Mouse (Mus musculus) cerebral cortex, adult 2 months (tissue): ENCODE results near the gene Ptprm.

Source experiments
- WGBS: fragments of 180-500 bp; shearing (Covaris S2); methylation state at CpG from one replicate; pipeline ENCODE4 v1.1.7; 2018; 5-methylcytosine and 5-hydroxymethylcytosine counted together

Gene Ptprm

GRCm38 (mm10) chr17:67213711-67214110, 140.5 kb downstream of the Ptprm start:
- 56% methylated on average over 3 of the region's 3 CpGs for WGBS

- 77% methylated on average over 8 of the region's 8 CpGs for WGBS
Observed at GRCm38 (mm10) chr17:67209676-67210344, 144.4 kb downstream of the Ptprm start.

- WGBS: 66% methylated on average over 5 of the region's 5 CpGs
Observed at GRCm38 (mm10) chr17:67208600-67208999, 145.7 kb downstream of the Ptprm start.

- 92% methylated on average over 4 of the region's 4 CpGs for WGBS
Observed at GRCm38 (mm10) chr17:67206984-67207383, 147.3 kb downstream of the Ptprm start.

GRCm38 (mm10) chr17:67201151-67201550, 153.1 kb downstream of the Ptprm start:
- 55% methylated on average over 7 of the region's 7 CpGs for WGBS

DNA sequence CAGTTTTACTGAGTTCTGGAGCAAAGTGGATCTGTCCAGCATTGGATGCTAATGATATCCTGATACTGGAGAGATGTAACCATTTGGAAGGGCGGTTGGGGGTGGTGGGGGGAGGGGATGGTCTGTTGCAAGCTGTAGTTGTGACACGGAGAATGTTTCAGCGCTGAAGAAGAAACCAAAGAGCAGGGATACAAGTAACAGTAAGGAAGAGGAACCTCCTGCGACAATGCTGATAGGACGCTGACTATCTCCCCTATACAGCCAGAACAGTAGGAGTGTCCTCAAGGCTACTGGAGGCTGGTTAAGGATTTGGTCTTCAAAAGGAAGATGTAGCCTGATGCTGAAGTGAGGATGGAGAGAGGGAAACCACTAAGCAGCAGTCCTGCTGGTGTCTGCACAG, 160.5 kb downstream of the Ptprm start:
- WGBS: 76% methylated on average over 5 of the region's 5 CpGs

- WGBS: 92% methylated on average over 2 of the region's 2 CpGs
Observed at GRCm38 (mm10) chr17:67188514-67188913, 165.7 kb downstream of the Ptprm start.

GRCm38 (mm10) chr17:67186879-67187278, 167.4 kb downstream of the Ptprm start:
- 69% methylated on average over 6 of the region's 6 CpGs for WGBS

DNA sequence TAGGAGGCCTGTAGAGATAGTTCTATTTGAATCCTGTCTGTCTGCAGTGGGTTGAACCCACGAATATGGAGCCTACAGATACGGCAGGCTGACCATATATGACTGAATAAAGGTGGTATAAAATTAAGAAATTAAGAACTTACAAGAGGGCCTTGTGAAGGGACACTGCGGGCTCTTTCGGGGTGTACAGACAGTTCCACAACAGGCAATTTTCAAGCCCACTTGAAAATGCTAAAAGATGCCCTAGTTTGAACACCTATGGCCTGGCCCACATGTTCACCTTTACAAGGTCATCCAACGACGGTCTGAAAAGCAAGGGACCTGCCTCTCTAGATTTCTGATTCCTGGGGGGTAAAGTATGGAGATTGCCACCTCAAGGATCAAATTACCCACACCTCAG, 168.3 kb downstream of the Ptprm start:
- 96% methylated on average over 6 of the region's 6 CpGs for whole genome bisulfite sequencing

- whole genome bisulfite sequencing: 59% methylated on average over 1 of the region's 1 CpGs
Observed at GRCm38 (mm10) chr17:67179446-67179845, 174.8 kb downstream of the Ptprm start.

DNA sequence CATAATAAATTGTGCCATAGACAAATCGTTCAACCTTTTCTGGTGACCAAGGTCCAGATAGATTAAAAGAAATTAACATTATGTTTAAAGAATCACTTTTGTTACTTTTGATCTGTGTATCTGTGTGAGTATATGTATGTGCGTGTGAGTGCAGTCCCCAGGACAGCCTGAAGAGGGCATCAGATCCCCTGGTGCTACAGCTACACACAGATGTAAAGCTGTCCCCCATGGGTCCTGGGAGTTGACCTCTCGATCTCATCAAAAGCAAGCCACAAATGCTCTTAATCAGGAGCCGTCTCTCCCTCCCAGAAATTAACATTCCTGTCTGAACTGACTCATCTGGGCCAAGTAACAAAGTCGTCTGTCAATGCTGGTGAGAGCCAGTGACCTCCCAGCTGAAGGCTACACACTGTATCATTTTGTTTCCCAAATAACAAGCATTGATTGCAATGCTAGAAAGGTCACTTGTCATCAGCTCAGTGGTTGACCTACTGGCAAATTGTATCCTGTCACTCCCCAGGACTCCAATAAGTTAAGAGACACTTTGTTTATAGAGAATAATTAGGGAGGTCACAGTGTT, 175.5 kb downstream of the Ptprm start:
- 87% methylated on average over 5 of the region's 5 CpGs for WGBS

- WGBS: 36% methylated on average over 2 of the region's 2 CpGs
Observed at GRCm38 (mm10) chr17:67175836-67176235, 178.4 kb downstream of the Ptprm start.

DNA sequence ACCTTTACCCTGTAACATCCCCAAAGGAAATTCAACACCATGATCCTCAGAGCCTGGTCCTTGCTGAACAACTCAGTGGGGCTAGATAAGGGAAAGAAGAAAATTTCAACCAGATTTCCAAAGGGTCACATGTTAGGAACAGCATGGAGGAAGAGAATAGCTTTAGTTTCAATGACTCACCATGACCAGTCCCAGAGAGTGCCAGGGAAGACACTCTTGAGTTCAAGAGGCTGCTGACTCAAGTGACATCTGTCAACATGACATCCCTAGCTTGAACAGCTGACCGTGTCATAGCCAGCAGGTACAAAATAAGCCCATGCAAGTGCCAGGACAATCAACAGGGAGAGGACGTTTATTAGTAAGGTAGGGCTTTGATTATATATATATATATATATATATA, 182.9 kb downstream of the Ptprm start:
- 86% methylated on average over 2 of the region's 2 CpGs for WGBS

- WGBS: 55% methylated on average over 7 of the region's 7 CpGs
Observed at GRCm38 (mm10) chr17:67170696-67171095, 183.6 kb downstream of the Ptprm start.

GRCm38 (mm10) chr17:67165876-67166275, 188.4 kb downstream of the Ptprm start:
- 84% methylated on average over 2 of the region's 2 CpGs for WGBS

GRCm38 (mm10) chr17:67159611-67160010, 194.6 kb downstream of the Ptprm start:
- 70% methylated on average over 8 of the region's 8 CpGs for WGBS

DNA sequence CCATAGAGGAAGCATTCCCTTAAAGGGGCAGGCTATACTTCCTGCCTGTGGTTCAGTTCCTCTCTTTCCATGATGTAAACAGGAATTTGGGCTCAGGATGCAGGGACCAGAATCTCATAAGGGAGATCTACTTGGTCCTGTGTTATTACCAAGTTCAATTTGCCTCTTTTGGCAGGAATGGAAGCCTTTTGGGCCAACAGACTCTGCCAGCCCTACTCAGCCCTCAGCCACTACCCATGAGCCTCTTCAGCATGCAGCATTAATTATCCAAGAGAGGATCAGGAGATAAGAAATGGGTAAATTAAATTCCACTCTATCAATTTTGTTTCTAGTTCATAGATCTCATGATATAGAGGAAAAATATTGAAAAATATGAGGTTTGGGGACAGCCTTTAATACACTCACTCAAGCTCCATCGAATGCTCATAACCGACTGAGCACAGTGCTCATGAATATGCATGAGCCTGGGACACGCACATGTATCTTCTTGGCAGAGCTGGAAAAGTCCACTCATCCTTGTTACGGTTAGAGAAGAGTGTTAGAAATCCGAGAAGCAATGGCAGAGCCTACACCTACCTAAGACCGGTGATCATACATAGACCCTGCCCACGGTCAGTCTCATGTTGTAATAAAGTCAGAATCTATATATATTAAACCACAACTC, 197.0 kb downstream of the Ptprm start:
- 45% methylated on average over 7 of the region's 7 CpGs for WGBS

DNA sequence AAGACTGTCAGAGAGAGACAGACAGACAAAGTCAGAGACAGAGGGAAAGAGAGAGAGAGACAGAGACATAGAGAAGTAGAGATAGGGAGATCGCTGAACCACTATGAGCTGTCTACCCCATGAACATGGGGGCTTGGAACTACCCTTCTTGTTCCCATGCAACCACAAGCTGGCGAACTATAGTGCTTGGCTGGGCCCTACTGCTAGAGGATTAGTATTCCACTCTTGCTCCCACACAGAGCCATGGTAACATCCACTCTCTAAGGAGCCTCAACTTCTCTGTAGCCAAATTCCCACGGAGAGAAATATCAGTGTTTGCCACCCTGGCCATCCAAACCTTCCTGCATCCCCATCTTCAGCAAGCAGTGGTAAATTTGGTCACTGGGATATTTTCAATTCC, 202.0 kb downstream of the Ptprm start:
- 71% methylated on average over 3 of the region's 3 CpGs for WGBS

DNA sequence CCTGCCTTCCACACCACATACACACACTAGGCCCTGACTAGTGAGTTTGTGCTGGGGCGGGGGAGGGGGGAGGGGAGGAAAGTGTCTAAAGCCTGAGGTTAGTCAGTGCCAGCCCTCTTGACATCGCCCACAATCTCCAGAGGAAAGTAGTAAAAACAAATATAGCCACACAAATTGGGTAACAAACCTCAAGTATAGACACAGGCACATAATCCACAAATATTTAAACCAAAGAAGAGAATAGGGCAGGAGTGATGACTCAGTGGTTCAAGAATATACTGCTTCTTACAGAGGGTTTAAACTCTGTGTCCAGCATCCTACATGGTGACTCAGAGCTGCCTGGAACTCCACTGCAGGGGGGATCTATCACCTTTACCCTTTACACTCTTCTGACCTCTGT, 203.8 kb downstream of the Ptprm start:
- WGBS: 86% methylated on average over 2 of the region's 2 CpGs

- 82% methylated on average over 4 of the region's 4 CpGs for WGBS
Observed at GRCm38 (mm10) chr17:67142183-67142756, 212.0 kb downstream of the Ptprm start.

- WGBS: 39% methylated on average over 1 of the region's 1 CpGs
Observed at GRCm38 (mm10) chr17:67140502-67140901, 213.8 kb downstream of the Ptprm start.

GRCm38 (mm10) chr17:67138981-67139380, 215.3 kb downstream of the Ptprm start:
- 75% methylated on average over 12 of the region's 12 CpGs for WGBS

DNA sequence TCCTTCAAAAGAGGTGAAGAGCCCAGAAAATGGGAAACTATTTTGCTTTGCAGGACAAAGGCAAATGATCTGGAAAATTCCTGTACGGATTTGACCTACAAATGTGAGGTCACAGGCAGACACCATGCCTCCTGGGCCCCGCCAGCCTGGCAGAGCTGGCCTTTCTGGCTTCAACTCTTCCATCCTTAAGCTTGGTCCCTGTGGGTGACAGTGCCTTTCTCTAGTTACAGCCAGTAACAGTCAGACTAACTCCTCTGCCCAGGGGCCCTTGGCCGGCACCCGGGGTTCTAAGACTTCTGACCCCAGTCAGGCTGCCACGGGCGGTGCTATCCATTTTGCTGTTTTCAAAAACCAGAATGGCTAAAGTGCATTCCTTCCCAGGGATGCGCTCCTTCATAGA, 217.4 kb downstream of the Ptprm start:
- 91% methylated on average over 7 of the region's 7 CpGs for WGBS
